Mouse (Mus musculus) myocyte (in vitro differentiated cells): ENCODE measurements around the gene Max.

Source experiments
- CEBPB ChIP-seq: IDR thresholded peaks from 2 replicates; pipeline ENCODE4 v1.6.1; 2011; ENCODE audit warnings: mild to moderate bottlenecking, moderate library complexity; ENCODE audit not compliant: poor library complexity, insufficient read depth, severe bottlenecking
- E2F4 ChIP-seq: IDR thresholded peaks from one replicate; pipeline ENCODE4 v1.6.1; 2011; ENCODE audit warnings: mild to moderate bottlenecking, control low read depth, moderate library complexity; ENCODE audit not compliant: insufficient read depth
- MAX ChIP-seq: IDR thresholded peaks from one replicate; pipeline ENCODE4 v1.6.1; 2011; ENCODE audit warnings: low read depth, mild to moderate bottlenecking, control low read depth
- MYOD1 ChIP-seq, 3 experiments: IDR thresholded peaks; one replicate each; pipeline ENCODE4 v1.6.1; 2011; ENCODE audit warnings: control low read depth in 2 of 3, low read depth in 2 of 3, mild to moderate bottlenecking in 2 of 3, moderate library complexity in 1 of 3; ENCODE audit not compliant: insufficient read length in 2 of 3, control insufficient read depth in 1 of 3
- POLR2A ChIP-seq: IDR thresholded peaks from one replicate; pipeline ENCODE4 v1.6.1; 2011; ENCODE audit warnings: low read depth, mild to moderate bottlenecking, control low read depth, moderate library complexity; ENCODE audit not compliant: insufficient read length
- POLR2AphosphoS2 ChIP-seq: IDR thresholded peaks from one replicate; pipeline ENCODE4 v1.6.1; 2011; ENCODE audit warnings: low read depth, control low read depth; ENCODE audit not compliant: insufficient read length
- SRF ChIP-seq: IDR thresholded peaks from one replicate; pipeline ENCODE4 v1.6.1; 2011; ENCODE audit warnings: low read depth; ENCODE audit not compliant: control insufficient read depth, insufficient read length
- TCF12 ChIP-seq: IDR thresholded peaks from one replicate; pipeline ENCODE4 v1.6.1; 2011; ENCODE audit warnings: mild to moderate bottlenecking, control low read depth; ENCODE audit not compliant: poor library complexity, insufficient read depth, severe bottlenecking
- USF1 ChIP-seq: IDR thresholded peaks from one replicate; pipeline ENCODE4 v1.6.1; 2011; ENCODE audit warnings: low read depth, mild to moderate bottlenecking, control low read depth, moderate library complexity

GRCm38 (mm10) chr12:76931739-76932687, 30.0 kb downstream of the Max start:
- TF ChIP-seq POLR2AphosphoS2 (no peak), POLR2A (no peak), USF1 (no peak), TCF12 (no peak), E2F4 (no peak), CEBPB (no peak), MAX (no peak), MYOD1 (IDR thresholded peaks at IDR 0.05; ENCODE audit: control insufficient read depth in 1 of 3, insufficient read length in 2 of 3, low read depth in 2 of 3) (no peak), SRF (no peak)
